Mouse (Mus musculus) common myeloid progenitor, adult 5-6 weeks (primary cell): ENCODE measurements around the gene Atp4a. TPM values are rescaled to one million over a fixed set of nuclear protein-coding genes. Genes with fewer than 3 reads are reported as not detected.

Experiments used
- ATAC-seq: replicated peaks from 2 replicates; pipeline ENCODE4 v1.8.0; 2016; ENCODE audit warnings: low read depth, mild to moderate bottlenecking, moderate TSS enrichment, inconsistent platforms; ENCODE audit not compliant: poor library complexity, severe bottlenecking
- total RNA-seq: library from RNA; stranded (forward); fragments of 200-1000, 187-1606 nt; gene quantifications from 2 replicates; pipeline ENCODE4 v1.2.3, GENCODE M21; 2017

Atp4a gene
- 1.1 and 1.8 TPM in 2 replicates for total RNA-seq

DNA sequence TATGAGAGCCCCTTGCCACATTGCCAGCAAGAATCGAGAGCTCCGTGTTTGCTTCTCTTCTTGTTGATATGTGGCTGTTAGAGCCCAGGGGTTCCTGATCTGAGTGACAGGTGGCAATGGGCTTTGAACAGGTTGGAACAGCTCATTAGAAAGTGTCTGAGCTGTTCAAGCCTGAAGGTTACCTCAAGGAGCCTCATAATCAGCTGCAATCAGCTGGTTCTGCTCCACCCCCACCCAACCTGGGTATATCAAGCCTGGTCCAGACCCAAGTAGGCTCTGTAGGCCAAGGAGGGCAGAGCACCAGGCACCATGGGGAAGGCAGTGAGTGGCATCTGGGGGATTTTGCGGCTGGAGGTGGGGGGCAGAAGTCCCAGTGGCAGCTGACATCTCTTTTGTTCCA lies at the start of gene Atp4a:
Atp4a (plus strand) TSS at position 268 of the 400 bp plus-strand sequence.
- no peak for ATAC-seq

DNA sequence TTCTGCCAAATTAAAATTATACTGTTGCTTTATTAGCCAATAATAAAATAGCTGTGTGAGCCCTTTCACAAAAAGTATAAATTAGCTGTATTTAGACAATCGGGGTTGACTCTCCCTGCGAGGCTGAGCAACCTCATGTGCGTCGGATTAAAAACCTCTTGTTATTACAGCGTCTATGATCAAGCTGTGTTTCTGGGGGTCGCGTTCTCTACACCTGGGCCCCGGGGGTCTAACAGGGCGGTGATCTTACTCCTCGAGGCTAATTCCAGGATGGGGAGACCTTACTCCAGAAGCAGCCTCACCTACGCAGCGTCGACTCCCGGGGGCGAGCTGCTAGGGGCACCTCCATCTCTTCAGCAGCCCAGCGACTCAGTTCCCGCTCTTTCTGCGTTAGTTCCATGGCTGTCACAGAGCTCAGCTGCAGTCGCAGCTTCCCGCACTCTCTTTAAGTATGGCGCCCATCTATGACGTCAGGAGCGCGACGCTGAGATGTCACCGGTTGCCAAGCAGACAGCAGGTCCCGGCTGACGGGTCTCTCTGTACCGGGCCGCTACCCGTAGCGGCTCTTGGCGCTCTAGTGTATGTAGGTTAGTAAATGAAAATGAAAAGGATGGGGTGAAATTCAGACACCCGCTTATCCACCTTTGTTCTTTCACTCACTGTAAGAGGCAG lies 47.3 kb upstream of the Atp4a start, which contains the start of gene Haus5:
Haus5 (minus strand) TSS at position 466 of the 672 bp plus-strand sequence.
- peak; percentile 98 for ATAC-seq

DNA sequence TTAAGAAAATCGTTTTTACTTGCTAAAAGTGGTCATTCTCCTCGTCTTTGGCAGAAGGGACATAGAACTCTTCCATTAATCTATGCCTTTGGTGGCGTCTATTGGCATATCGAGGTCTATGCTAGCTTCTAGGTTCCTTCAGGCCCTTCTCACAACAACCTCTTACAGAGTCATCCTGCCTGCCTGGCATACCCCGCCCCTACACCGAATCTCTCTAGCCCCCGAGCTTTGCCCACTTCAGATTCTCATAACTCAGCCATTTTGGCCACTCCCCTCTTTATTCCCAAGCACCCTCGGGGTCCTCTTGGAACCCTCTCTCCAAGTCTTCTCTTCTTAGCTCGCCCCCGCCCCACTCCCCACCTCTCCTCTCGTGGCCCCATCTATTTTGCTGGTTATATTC lies 46.7 kb upstream of the Atp4a start:
- ATAC-seq = peak; percentile 22; the same call in 1 of the 2 replicates

DNA sequence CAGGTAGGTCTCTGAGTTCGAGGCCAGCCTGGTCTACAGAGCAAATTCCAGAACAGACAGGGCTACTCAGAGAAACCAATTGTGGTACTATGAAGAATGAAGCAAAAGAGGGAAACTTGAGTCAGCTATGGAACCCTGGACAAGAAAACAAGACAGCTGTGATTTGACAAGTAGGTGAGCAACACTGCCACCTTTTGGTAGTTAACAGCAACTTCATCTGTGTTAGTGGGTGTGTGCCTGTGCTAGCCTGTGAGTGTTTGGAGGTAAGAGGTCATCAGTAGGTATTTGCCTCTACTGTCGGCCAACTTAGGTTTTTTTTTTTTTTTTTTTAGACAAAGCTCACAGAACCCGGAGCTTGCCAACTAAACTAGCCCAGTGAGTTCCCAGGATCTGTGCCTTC lies 42.8 kb upstream of the Atp4a start:
- ATAC-seq = peak; percentile 43; the same call in 1 of the 2 replicates

DNA sequence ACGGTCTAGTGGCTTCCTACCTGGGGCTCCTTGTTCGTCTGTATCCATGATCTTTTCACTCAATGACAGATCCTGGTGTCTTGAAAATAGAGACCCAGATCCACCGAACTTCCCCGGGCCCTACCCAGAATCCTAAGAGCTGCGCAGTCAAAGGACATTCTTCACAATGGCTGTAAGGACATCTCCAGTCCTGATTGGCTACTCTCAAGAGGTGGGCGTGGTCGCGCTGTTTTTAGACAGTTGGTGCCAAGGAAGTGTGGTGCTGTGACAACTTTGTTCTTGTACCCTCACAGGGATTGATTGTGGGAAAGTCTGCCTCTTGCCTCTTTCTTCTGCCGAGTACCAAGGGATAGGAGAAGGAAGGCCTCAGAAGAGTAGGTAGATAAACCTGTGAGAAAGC lies 40.5 kb upstream of the Atp4a start, which contains the start of gene Pmis2:
Pmis2 (minus strand) TSS at position 126 of the 400 bp plus-strand sequence.
- no peak for ATAC-seq

DNA sequence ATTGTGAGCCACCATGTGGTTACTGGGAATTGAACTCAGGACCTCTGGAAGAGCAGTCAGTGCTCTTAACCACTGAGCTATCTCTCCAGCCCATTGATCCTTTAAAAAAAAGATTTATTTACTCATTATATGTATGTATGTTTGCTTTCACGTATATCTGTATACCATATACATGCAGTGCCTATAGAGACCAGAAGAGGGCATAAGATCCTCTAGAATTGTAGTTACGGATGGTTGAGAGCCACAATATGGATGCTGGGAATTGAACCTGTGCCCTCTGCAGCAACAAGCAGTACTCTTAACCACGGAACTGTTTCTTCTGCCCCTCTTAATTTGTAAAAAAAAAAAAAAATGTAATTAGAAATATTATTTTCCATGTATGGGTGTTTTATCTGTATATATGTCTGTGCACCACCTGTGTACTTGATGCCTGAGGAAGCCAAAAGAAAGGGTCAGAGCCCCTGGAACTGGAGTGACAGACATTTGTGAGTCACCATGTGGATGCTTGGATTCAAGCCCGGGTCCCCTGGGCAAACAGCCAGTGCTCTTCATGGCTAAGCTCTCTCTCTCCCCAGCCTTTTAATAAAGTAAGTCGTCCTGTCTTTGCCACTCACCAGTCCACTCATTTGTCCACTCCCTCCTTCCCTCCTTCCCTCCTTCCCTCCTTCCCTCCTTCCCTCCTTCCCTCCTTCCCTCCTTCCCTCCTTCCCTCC lies 33.6 kb upstream of the Atp4a start:
- no peak for ATAC-seq

DNA sequence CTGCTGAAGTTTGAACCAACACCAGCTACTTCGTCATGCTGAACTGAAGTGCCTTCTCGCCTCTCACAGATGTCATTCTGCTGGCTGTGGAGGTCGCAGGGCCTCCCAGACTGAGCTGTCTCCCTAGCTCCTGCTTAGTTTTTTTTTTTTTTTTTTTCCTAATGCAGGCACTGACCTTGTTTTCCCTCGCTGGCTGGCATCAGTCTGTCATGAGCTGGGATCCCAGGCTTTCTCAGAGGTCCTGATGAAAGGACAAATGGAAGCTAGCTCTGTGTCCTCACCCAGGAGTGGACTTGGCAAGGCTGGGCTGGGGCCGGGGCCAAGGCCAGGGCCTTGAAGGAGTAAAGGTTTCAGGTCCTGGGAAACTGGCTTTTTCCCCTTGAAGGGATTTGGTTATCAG lies 30.1 kb upstream of the Atp4a start:
- ATAC-seq = no peak

DNA sequence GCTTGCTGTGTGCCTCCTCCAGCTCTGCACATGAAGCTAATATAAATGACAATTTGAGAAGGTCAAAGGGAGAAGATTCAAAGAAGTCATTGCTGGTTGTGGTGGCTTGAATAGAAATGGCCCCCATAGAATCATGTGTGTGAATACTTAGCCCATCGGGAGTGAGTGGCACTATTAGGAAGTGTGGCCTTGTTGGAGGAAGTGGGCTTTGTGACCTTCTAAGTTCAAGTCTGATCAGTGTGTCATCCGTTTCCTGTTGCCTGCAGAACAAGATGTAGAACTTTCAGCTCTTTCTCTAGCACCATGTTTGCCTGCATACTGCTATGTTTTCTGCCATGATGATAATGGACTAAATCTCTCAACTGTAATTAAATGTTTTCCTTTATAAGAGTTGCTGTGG lies 28.6 kb upstream of the Atp4a start:
- ATAC-seq = no peak

DNA sequence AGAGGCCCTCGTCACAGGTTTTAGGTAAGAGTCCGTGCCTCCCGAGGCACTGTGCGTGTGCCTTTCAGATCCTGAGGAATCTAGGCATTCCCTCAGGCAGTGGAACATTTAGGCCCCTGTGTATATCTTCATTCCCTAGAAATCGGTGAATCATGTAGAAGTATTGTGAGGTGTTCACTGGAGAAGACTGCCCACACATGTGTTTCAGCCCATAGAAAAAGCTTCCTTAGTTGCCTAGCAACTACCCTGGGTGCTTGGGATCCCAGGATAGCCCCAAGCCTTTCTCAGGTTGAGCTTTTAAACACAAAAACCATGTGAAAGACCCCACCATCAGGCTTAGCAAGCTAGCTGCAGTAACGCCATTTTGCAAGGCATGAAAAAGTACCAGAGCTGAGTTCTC lies 23.7 kb upstream of the Atp4a start:
- no peak for ATAC-seq

DNA sequence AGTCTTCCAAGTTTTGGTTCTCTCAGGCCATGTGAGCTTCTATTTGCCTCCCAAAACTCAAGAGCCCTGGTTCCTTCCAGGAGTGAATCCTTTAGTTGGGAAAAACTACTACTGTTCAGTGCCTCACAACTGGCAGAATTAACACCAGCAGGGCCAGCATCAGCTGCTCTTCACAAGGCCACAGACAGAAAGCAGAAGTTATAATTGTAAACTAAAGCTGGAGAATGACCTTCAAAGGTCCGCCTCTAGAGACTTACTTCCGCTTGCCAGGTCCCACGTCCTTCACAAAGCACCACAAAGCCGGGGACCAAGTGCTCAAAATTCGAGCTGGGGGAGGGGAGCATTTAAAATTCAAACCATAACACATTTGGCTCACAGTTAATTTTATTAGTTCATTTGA lies 13.9 kb upstream of the Atp4a start:
- peak; percentile 95 for ATAC-seq

DNA sequence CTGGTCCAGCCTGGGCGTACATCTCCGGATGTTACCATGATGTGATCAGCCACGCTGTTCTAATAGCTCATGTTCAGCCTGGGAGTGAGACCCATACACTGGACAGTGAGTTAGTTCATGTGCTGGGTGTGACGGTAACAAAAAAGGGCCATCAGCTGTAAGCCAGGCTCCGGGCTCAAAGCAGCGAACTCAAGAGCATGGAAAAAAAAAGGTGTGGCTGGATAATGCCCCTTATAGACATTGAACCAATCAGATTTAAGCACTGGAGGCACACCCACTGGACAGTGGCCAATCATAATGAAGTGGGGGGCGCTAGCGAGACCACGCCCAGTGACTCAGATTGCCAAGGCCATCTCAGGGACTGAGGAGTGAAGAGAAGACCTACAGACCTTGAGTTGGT lies 13.4 kb upstream of the Atp4a start, which contains the start of gene 2200002J24Rik:
2200002J24Rik (plus strand) TSS at position 338 of the 400 bp plus-strand sequence.
- ATAC-seq = peak; percentile 54; the same call in 1 of the 2 replicates

DNA sequence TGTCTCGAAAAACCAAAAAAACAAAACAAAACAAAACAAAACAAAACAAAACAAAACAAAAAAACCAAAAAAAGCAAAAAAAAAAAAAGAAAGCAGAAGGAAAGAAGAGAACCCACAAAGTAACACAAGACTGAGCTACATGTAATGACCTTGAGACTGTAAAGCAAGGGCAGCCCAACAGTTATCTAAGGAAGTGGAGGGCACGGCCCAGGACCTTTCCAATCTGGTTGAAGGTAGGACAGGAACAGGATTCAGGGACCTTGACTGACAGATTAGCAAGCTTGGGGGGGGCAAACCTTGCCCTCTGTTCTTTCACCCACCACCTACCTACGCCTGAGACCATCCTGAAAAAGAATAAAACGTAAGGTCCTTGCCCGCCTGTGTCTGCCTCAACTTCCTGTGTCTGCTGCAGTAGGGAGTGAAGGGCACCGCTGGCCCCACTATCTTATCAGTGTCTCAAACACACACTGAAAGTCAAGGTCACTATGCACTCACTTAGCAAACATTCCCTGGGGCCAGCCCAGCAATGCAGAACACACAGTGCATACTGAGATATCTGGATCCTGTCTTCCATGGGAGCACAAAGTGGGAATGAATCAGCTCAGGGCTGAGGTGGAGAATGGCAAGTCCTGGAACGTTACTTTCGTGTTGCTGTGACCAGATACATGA lies 5.7 kb upstream of the Atp4a start:
- ATAC-seq = no peak

DNA sequence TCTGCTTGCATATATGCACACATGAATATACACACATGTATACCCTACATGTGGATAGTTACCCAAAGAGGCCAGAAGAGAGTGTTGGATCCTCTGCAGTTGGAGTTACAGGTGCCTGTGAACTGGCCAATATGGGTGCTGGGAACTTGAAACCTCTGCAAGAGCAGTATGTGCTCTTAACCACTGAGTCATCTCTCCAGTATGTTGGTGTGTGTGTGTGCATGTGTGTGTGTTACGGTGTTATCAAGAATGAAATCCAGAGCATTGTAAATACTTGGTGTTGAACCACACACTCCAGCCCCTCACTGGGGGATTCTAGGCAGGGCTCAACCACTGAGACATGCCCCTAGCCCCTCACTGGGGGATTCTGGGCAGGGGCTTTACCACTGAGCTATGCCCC lies 4.6 kb upstream of the Atp4a start:
- no peak for ATAC-seq

DNA sequence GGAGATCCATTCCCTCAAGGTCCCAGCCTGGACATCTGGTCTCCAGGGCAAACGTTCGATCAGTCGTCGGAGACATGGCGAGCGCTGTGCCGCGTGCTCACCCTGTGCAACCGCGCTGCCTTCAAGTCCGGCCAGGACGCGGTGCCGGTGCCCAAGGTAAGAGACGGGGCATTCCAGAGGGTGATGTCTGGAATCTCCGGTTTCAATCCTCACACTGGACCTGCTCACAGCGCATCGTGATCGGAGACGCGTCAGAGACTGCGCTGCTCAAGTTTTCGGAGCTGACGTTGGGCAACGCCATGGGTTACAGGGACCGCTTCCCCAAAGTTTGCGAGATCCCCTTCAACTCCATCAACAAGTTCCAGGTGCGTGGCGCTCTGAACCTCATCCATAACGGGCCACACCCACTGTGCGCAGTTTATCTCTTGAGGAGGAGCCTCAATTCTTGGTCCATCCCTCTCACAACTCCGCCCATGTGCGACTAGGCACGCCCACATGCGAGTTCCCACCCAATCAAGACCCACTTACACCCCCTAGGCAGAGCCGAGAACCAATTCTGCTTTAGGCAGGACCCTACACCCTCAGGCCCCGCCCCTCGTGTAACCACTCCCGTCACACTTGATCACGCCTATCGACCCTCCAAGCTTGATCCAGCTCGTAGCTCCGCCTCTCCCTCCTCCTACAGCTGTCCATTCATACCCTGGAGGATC lies 5.2 kb downstream of the Atp4a start:
- ATAC-seq = peak; percentile 93

DNA sequence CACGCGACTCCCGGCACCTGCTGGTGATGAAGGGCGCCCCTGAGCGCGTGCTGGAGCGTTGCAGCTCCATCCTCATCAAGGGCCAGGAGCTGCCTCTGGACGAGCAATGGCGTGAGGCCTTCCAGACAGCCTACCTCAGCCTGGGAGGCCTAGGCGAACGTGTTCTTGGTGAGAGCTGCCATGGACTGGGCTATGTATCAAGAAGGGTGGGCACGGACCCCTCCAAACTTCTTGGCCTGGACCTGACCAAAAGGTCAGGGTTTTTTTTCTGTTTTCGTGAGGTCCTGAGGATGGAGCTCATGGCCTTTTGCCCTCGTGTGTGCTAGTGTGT lies 5.7 kb downstream of the Atp4a start:
- ATAC-seq = no peak

DNA sequence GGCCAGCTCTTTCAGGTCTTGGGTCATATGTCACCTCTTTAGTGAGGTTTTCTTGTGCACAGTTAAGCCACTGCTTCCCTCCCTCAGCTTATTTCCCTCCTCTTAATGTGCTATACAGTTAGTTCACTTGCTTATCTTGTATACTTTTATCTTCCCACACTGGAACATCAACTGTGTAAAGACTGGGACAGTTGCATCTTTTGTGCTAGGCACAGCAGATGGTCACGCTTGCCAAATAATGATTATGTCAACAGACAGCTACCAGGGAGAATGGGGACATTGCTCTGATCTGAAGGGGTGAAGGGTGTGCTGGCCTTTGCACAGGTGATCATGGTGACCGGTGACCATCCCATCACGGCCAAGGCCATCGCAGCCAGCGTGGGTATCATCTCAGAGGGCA lies 7.7 kb downstream of the Atp4a start:
- no peak for ATAC-seq

DNA sequence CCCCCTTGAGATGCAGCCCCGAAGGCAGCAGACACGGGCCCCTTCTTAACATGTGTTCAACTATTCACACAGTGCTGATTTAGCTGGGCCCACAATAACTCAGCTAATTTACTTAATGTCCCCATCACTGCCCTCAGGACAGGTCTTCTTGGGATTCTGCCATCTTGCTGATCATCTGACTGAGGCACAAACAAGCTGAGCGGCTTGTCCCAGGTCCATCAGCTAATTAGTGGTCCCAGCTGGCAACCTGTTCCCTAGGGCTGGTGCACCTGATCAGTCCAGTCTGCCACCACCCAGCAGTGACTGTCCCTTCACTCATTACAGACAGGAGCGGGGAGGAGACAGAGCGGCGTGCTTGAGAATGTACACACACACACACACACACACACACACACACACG lies 9.3 kb downstream of the Atp4a start:
- no peak for ATAC-seq

DNA sequence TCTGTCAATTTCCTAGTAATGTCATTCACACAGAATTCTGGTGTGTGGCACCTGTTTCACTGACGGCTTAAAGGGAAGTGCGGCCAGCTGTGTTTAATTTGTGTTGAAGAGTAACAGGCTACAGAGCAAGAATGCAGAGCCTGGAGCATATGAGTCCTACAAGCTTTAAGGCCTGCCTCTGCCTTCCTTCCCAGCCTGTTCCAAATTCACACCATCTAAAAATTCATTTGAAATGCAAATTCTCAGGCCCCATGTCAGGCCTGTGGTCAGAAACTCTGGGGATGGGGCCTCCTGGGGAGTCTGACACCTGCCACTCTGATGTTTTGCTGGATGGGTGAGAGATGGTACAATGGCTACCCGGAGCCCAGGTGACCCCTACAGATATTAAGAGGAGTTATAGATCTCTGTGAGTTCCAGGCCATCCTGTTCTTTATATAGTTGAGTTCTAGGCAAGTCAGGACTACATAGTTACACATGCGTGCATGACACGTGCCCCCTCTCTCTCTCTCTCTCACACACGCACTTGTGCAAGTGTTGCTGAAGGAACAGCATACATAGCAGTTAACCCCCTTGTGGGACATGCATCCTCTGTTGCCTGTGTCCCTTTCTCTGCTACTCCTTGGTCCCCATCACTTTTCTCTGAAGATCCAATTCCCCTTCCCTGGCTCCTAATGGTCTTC lies 11.4 kb downstream of the Atp4a start:
- ATAC-seq = no peak

DNA sequence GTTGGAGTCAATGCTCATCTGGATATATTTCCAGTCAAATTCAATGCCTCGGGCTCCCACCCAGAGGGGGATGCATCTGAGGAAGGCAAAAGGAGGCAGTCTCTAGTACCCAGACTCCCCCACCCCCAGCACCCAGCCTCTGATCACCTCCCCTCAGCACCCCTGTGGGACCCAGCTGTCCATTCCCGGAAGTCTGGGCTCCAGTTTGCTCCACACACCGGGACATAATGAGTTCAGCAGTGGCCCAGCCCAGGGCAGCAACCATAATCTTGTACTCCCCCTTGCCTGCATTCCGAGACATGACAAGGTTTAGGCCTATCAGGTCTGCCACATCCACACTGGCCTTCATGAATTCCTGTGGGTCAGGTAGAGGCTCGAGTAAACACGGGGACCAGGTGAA lies 16.2 kb downstream of the Atp4a start:
- no peak for ATAC-seq
